Mouse (Mus musculus) bone marrow macrophage, adult 2 months (primary cell): ENCODE measurements around the gene Rln3.

ENCODE experiments used
- CTCF ChIP-seq: IDR thresholded peaks from 2 replicates; pipeline ENCODE4 v1.5.1; 2012; ENCODE audit warnings: low read depth, mild to moderate bottlenecking, low read length, moderate library complexity
- POLR2A ChIP-seq: IDR thresholded peaks from 2 replicates; pipeline ENCODE4 v1.6.1; 2012; ENCODE audit warnings: mild to moderate bottlenecking, low read depth, low read length, borderline replicate concordance

DNA sequence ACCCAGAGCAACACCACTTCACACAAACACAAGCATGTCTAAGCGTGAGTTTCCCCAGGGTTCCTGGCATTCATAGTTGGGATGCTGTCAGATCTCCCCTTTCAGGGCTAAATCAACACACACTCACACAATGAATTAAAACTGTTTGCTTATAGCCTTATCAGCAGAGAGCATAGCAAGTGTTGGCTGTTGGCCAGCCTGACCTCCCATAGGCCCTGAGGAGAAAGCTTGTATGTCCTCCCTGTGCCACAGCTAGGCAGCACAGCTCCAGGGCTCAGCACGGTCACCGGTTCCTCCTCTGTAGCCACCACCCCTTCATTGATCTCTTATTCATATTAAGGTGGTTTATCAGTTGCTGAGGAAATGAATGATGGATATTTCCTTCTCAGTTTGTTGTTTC, 7.9 kb upstream of the Rln3 start:
- TF ChIP-seq POLR2A (no peak), CTCF (no peak)
